Mouse (Mus musculus) ovary, postnatal 10 days (tissue): ENCODE results near the gene Sgpp1.

ENCODE experiments used
- DNase-seq: peaks from one replicate; pipeline ENCODE4 v3.0.0; 2022; ENCODE audit warnings: low spot score

Sgpp1 gene

GRCm38 (mm10) chr12:75735246-75736200, at the start of gene Sgpp1:
Gene Sgpp1, minus strand, starts transcription at chr12:75735729.
- DNase-seq = peak; percentile 62

- DNase-seq = no peak
Observed at GRCm38 (mm10) chr12:75784271-75784751, 48.8 kb upstream of the Sgpp1 start.

- no peak for DNase-seq
Observed at GRCm38 (mm10) chr12:75781995-75782394, 46.5 kb upstream of the Sgpp1 start.

- DNase-seq = no peak
Observed at GRCm38 (mm10) chr12:75781445-75781844, 45.9 kb upstream of the Sgpp1 start.

GRCm38 (mm10) chr12:75772424-75773034, 37.0 kb upstream of the Sgpp1 start:
- DNase-seq = peak; percentile 26

- DNase-seq = no peak
Observed at GRCm38 (mm10) chr12:75771410-75771809, 35.9 kb upstream of the Sgpp1 start.

GRCm38 (mm10) chr12:75766885-75767317, 31.4 kb upstream of the Sgpp1 start:
- no peak for DNase-seq

- no peak for DNase-seq
Observed at GRCm38 (mm10) chr12:75766395-75766794, 30.9 kb upstream of the Sgpp1 start.

GRCm38 (mm10) chr12:75765751-75766150, 30.2 kb upstream of the Sgpp1 start:
- DNase-seq = no peak

GRCm38 (mm10) chr12:75756387-75756786, 20.9 kb upstream of the Sgpp1 start:
- DNase-seq = no peak

GRCm38 (mm10) chr12:75753730-75754129, 18.2 kb upstream of the Sgpp1 start:
- no peak for DNase-seq

- no peak for DNase-seq
Observed at GRCm38 (mm10) chr12:75752077-75752476, 16.5 kb upstream of the Sgpp1 start.

- no peak for DNase-seq
Observed at GRCm38 (mm10) chr12:75748574-75748973, 13.0 kb upstream of the Sgpp1 start.

- no peak for DNase-seq
Observed at GRCm38 (mm10) chr12:75745697-75746290, 10.3 kb upstream of the Sgpp1 start.

GRCm38 (mm10) chr12:75742101-75742500, 6.6 kb upstream of the Sgpp1 start:
- DNase-seq = no peak

GRCm38 (mm10) chr12:75741273-75741672, 5.7 kb upstream of the Sgpp1 start:
- no peak for DNase-seq

GRCm38 (mm10) chr12:75740451-75740850, 4.9 kb upstream of the Sgpp1 start:
- DNase-seq = no peak

GRCm38 (mm10) chr12:75739611-75740010, 4.1 kb upstream of the Sgpp1 start:
- DNase-seq = no peak

GRCm38 (mm10) chr12:75736296-75736695, 767 bp upstream of the Sgpp1 start:
- DNase-seq = no peak

GRCm38 (mm10) chr12:75734891-75735245, 661 bp downstream of the Sgpp1 start:
- peak; percentile 31 for DNase-seq

GRCm38 (mm10) chr12:75734167-75734566, 1.4 kb downstream of the Sgpp1 start:
- no peak for DNase-seq

- DNase-seq = no peak
Observed at GRCm38 (mm10) chr12:75733331-75734070, 2.0 kb downstream of the Sgpp1 start.
